Mouse (Mus musculus): Measurements from ENCODE around the gene Cep89. TPM values are rescaled to one million over a fixed set of nuclear protein-coding genes. Genes with fewer than 3 reads are reported as not detected.

The Cep89 gene
- total RNA-seq (2022): 10 to 100 TPM; 18.7 to 30.1 (median 22.7) TPM

- peak; percentile 96 for DNase-seq
These were observed at the start of gene Cep89, which contains the start of gene Faap24 for GRCm38 (mm10) chr7:35396542-35397168. TSS of gene Cep89 (plus strand) at chr7:35397035. TSS of gene Faap24 (minus strand) at chr7:35396836.

- no peak for DNase-seq
These were observed 48.7 kb upstream of the Cep89 start for GRCm38 (mm10) chr7:35347918-35348700.

- peak; percentile 50 for DNase-seq
These were observed 47.8 kb upstream of the Cep89 start for GRCm38 (mm10) chr7:35349022-35349421.

GRCm38 (mm10) chr7:35349886-35350684 lies 46.8 kb upstream of the Cep89 start:
- no peak for DNase-seq

GRCm38 (mm10) chr7:35351155-35351554 lies 45.7 kb upstream of the Cep89 start:
- no peak for DNase-seq

- DNase-seq: no peak
These were observed 43.5 kb upstream of the Cep89 start for GRCm38 (mm10) chr7:35353306-35353705.

- DNase-seq: no peak
These were observed 41.4 kb upstream of the Cep89 start for GRCm38 (mm10) chr7:35355303-35355872.

GRCm38 (mm10) chr7:35357621-35358020 lies 39.2 kb upstream of the Cep89 start:
- DNase-seq: no peak

- DNase-seq: no peak
These were observed 34.6 kb upstream of the Cep89 start for GRCm38 (mm10) chr7:35362253-35362652.

GRCm38 (mm10) chr7:35362868-35363267 lies 34.0 kb upstream of the Cep89 start:
- no peak for DNase-seq

GRCm38 (mm10) chr7:35365161-35365910 lies 31.5 kb upstream of the Cep89 start:
- no peak for DNase-seq

- no peak for DNase-seq
These were observed 25.7 kb upstream of the Cep89 start for GRCm38 (mm10) chr7:35371096-35371495.

GRCm38 (mm10) chr7:35372483-35373017 lies 24.3 kb upstream of the Cep89 start:
- DNase-seq: no peak

GRCm38 (mm10) chr7:35373146-35373989 lies 23.5 kb upstream of the Cep89 start:
- no peak for DNase-seq

GRCm38 (mm10) chr7:35374265-35374664 lies 22.6 kb upstream of the Cep89 start:
- DNase-seq: no peak

GRCm38 (mm10) chr7:35376623-35377022 lies 20.2 kb upstream of the Cep89 start:
- DNase-seq: no peak

- DNase-seq: no peak
These were observed 17.2 kb upstream of the Cep89 start for GRCm38 (mm10) chr7:35379492-35380119.

GRCm38 (mm10) chr7:35380351-35380750 lies 16.5 kb upstream of the Cep89 start:
- DNase-seq: no peak

- DNase-seq: no peak
These were observed 15.0 kb upstream of the Cep89 start for GRCm38 (mm10) chr7:35381861-35382260.

GRCm38 (mm10) chr7:35382706-35383353 lies 14.0 kb upstream of the Cep89 start:
- no peak for DNase-seq
